Mouse (Mus musculus): ENCODE results near the gene Itpk1. TPM values are rescaled to one million over a fixed set of nuclear protein-coding genes. Genes with fewer than 3 reads are reported as not detected.

Itpk1 gene
- polyA plus RNA-seq, 1 experiment from 2014 or later: 8.4 TPM

- H3K27me3 ChIP-seq (ENCODE audit: control insufficient read depth, insufficient read depth, low read length): no peaks in the 10 kb centered on the region
- ATAC-seq (replicated peaks; ENCODE audit: insufficient number of reproducible peaks, low FRiP score, low TSS enrichment, low read depth): no peak
- no peaks in the 10 kb centered on the region for H3K9me3 ChIP-seq (replicated peaks; ENCODE audit: control insufficient read depth, low read length)
- no peaks in the 10 kb centered on the region for H3K36me3 ChIP-seq (replicated peaks; ENCODE audit: control insufficient read depth, insufficient read depth, low read depth, low read length)
- H3K4me3 ChIP-seq (ENCODE audit: low read depth, low read length): no peak overlapping the region
- no peak overlapping the region for H3K9ac ChIP-seq (replicated peaks; ENCODE audit: low read length)
- H3K27ac ChIP-seq (replicated peaks; ENCODE audit: low read depth, low read length): no peak overlapping the region
- WGBS: 84% methylated on average over 5 of the region's 5 CpGs
- no peak for DNase-seq (ENCODE audit: low spot score)
- H3K4me2 ChIP-seq (ENCODE audit: low read depth, low read length): no peak overlapping the region
- H3K4me1 ChIP-seq (ENCODE audit: control insufficient read depth, insufficient read depth, low read length): no peaks in the 10 kb centered on the region
Measured at GRCm38 (mm10) chr12:102709896-102710295, 5.2 kb upstream of the Itpk1 start.

- H3K27ac ChIP-seq (replicated peaks; ENCODE audit: low read depth, low read length): no peak overlapping the region
- ATAC-seq (replicated peaks; ENCODE audit: insufficient number of reproducible peaks, low FRiP score, low TSS enrichment, low read depth) (no peak), DNase-seq (ENCODE audit: low spot score) (no peak)
Measured at GRCm38 (mm10) chr12:102708220-102708619, 3.5 kb upstream of the Itpk1 start.

GRCm38 (mm10) chr12:102706833-102707463 lies 2.2 kb upstream of the Itpk1 start:
- H3K4me3 ChIP-seq (ENCODE audit: low read depth, low read length): no peak overlapping the region
- no peak overlapping the region for H3K4me2 ChIP-seq (ENCODE audit: low read depth, low read length)
- no peaks in the 10 kb centered on the region for H3K27me3 ChIP-seq (ENCODE audit: control insufficient read depth, insufficient read depth, low read length)
- H3K27ac ChIP-seq (replicated peaks; ENCODE audit: low read depth, low read length): no peak overlapping the region
- no peak overlapping the region for H3K9ac ChIP-seq (replicated peaks; ENCODE audit: low read length)
- DNase-seq (ENCODE audit: low spot score) (no peak), ATAC-seq (replicated peaks; ENCODE audit: insufficient number of reproducible peaks, low FRiP score, low TSS enrichment, low read depth) (no peak)
- WGBS: 76% methylated on average over 10 of the region's 10 CpGs
- H3K9me3 ChIP-seq (replicated peaks; ENCODE audit: control insufficient read depth, low read length): no peaks in the 10 kb centered on the region
- peaks cover 4% of the 10 kb centered on the region; the same call in 1 of the 2 replicates for H3K4me1 ChIP-seq (ENCODE audit: control insufficient read depth, insufficient read depth, low read length)
- H3K36me3 ChIP-seq (replicated peaks; ENCODE audit: control insufficient read depth, insufficient read depth, low read depth, low read length): no peaks in the 10 kb centered on the region

More at GRCm38 (mm10) chr12:102708220-102708619, 3.5 kb upstream of the Itpk1 start:
- Histone ChIP-seq H3K4me3 (ENCODE audit: low read depth, low read length) (no peak overlapping the region), H3K27me3 (ENCODE audit: control insufficient read depth, insufficient read depth, low read length) (no peaks in the 10 kb centered on the region), H3K4me1 (ENCODE audit: control insufficient read depth, insufficient read depth, low read length) (peaks cover 4% of the 10 kb centered on the region; the same call in 1 of the 2 replicates), H3K4me2 (ENCODE audit: low read depth, low read length) (no peak overlapping the region), H3K9me3 (replicated peaks; ENCODE audit: control insufficient read depth, low read length) (no peaks in the 10 kb centered on the region), H3K9ac (replicated peaks; ENCODE audit: low read length) (no peak overlapping the region), H3K36me3 (replicated peaks; ENCODE audit: control insufficient read depth, insufficient read depth, low read depth, low read length) (no peaks in the 10 kb centered on the region)
- WGBS: 82% methylated on average over 11 of the region's 11 CpGs

GRCm38 (mm10) chr12:102705906-102706640 lies 1.3 kb upstream of the Itpk1 start:
- ATAC-seq (replicated peaks; ENCODE audit: insufficient number of reproducible peaks, low FRiP score, low TSS enrichment, low read depth): no peak
- Histone ChIP-seq H3K4me1 (ENCODE audit: control insufficient read depth, insufficient read depth, low read length) (peaks cover 4% of the 10 kb centered on the region; the same call in 1 of the 2 replicates), H3K4me2 (ENCODE audit: low read depth, low read length) (peak overlapping the region; percentile 95), H3K9me3 (replicated peaks; ENCODE audit: control insufficient read depth, low read length) (no peaks in the 10 kb centered on the region), H3K9ac (replicated peaks; ENCODE audit: low read length) (no peak overlapping the region), H3K27me3 (ENCODE audit: control insufficient read depth, insufficient read depth, low read length) (no peaks in the 10 kb centered on the region), H3K4me3 (ENCODE audit: low read depth, low read length) (no peak overlapping the region), H3K27ac (replicated peaks; ENCODE audit: low read depth, low read length) (no peak overlapping the region), H3K36me3 (replicated peaks; ENCODE audit: control insufficient read depth, insufficient read depth, low read depth, low read length) (no peaks in the 10 kb centered on the region)
- 76% methylated on average over 6 of the region's 6 CpGs for WGBS
- no peak for DNase-seq (ENCODE audit: low spot score)

- WGBS: 3% methylated on average over 43 of the region's 45 CpGs
- H3K4me1 ChIP-seq (ENCODE audit: control insufficient read depth, insufficient read depth, low read length): peaks cover 4% of the 10 kb centered on the region; the same call in 1 of the 2 replicates
- no peaks in the 10 kb centered on the region for H3K9me3 ChIP-seq (replicated peaks; ENCODE audit: control insufficient read depth, low read length)
- H3K4me3 ChIP-seq (ENCODE audit: low read depth, low read length): peak overlapping the region; percentile 81
- H3K4me2 ChIP-seq (ENCODE audit: low read depth, low read length): peak overlapping the region; percentile 95
- H3K27ac ChIP-seq (replicated peaks; ENCODE audit: low read depth, low read length): peak overlapping the region; percentile 47
- H3K9ac ChIP-seq (replicated peaks; ENCODE audit: low read length): peak overlapping the region; percentile 76
- DNase-seq (ENCODE audit: low spot score) (peak; percentile 86), ATAC-seq (replicated peaks; ENCODE audit: insufficient number of reproducible peaks, low FRiP score, low TSS enrichment, low read depth) (peak; percentile 71)
- no peaks in the 10 kb centered on the region for H3K27me3 ChIP-seq (ENCODE audit: control insufficient read depth, insufficient read depth, low read length)
- H3K36me3 ChIP-seq (replicated peaks; ENCODE audit: control insufficient read depth, insufficient read depth, low read depth, low read length): no peaks in the 10 kb centered on the region
Measured at GRCm38 (mm10) chr12:102705216-102705871, 614 bp upstream of the Itpk1 start.

GRCm38 (mm10) chr12:102703921-102704408 lies 765 bp downstream of the Itpk1 start:
- Histone ChIP-seq H3K4me2 (ENCODE audit: low read depth, low read length) (peak overlapping the region; percentile 95), H3K4me1 (ENCODE audit: control insufficient read depth, insufficient read depth, low read length) (peaks cover 4% of the 10 kb centered on the region; the same call in 1 of the 2 replicates), H3K9ac (replicated peaks; ENCODE audit: low read length) (peak overlapping the region; percentile 76), H3K27me3 (ENCODE audit: control insufficient read depth, insufficient read depth, low read length) (no peaks in the 10 kb centered on the region), H3K9me3 (replicated peaks; ENCODE audit: control insufficient read depth, low read length) (no peaks in the 10 kb centered on the region), H3K27ac (replicated peaks; ENCODE audit: low read depth, low read length) (no peak overlapping the region), H3K4me3 (ENCODE audit: low read depth, low read length) (peak overlapping the region; percentile 81), H3K36me3 (replicated peaks; ENCODE audit: control insufficient read depth, insufficient read depth, low read depth, low read length) (no peaks in the 10 kb centered on the region)
- ATAC-seq (replicated peaks; ENCODE audit: insufficient number of reproducible peaks, low FRiP score, low TSS enrichment, low read depth) (no peak), DNase-seq (ENCODE audit: low spot score) (peak; percentile 34)
- 3% methylated on average over 17 of the region's 17 CpGs for WGBS

- DNase-seq (ENCODE audit: low spot score): no peak
- H3K4me1 ChIP-seq (ENCODE audit: control insufficient read depth, insufficient read depth, low read length): peaks cover 7% of the 10 kb centered on the region; the same call in 1 of the 2 replicates
Measured at GRCm38 (mm10) chr12:102703441-102703840, 1.3 kb downstream of the Itpk1 start.

More at GRCm38 (mm10) chr12:102703441-102703840, 1.3 kb downstream of the Itpk1 start:
- Histone ChIP-seq H3K36me3 (replicated peaks; ENCODE audit: control insufficient read depth, insufficient read depth, low read depth, low read length) (no peaks in the 10 kb centered on the region), H3K27me3 (ENCODE audit: control insufficient read depth, insufficient read depth, low read length) (no peaks in the 10 kb centered on the region), H3K9ac (replicated peaks; ENCODE audit: low read length) (no peak overlapping the region), H3K4me2 (ENCODE audit: low read depth, low read length) (peak overlapping the region; percentile 95), H3K27ac (replicated peaks; ENCODE audit: low read depth, low read length) (no peak overlapping the region), H3K9me3 (replicated peaks; ENCODE audit: control insufficient read depth, low read length) (no peaks in the 10 kb centered on the region), H3K4me3 (ENCODE audit: low read depth, low read length) (peak overlapping the region; percentile 14)
- WGBS: 36% methylated on average over 6 of the region's 6 CpGs
- ATAC-seq (replicated peaks; ENCODE audit: insufficient number of reproducible peaks, low FRiP score, low TSS enrichment, low read depth): no peak

Measured in embryonic facial prominence, embryonic 11.5 days (tissue).